Mouse (Mus musculus) large intestine, adult 2 months (tissue): Measurements from ENCODE around the gene Tmem236. TPM values are rescaled to one million over a fixed set of nuclear protein-coding genes. Genes with fewer than 3 reads are reported as not detected.

Experiments
- DNase-seq: peaks from one replicate; pipeline ENCODE4 v3.0.0-alpha.2; 2012; ENCODE audit warnings: low read depth, low spot score
- WGBS: fragments of 180-500 bp; shearing (Covaris S2); methylation state at CpG from one replicate; pipeline ENCODE4 v1.1.7; 2018; 5-methylcytosine and 5-hydroxymethylcytosine counted together
- polyA plus RNA-seq: library from polyadenylated mRNA; depleted of rRNA; stranded (reverse); fragments of >200 nt; gene quantifications from 2 replicates; pipeline ENCODE4 v1.2.3, GENCODE M21; 2012; rRNA removed

The Tmem236 gene
- polyA plus RNA-seq, 1 experiment, result 33.7 TPM

GRCm38 (mm10) chr2:14239151-14239550, 64.8 kb downstream of the Tmem236 start:
- WGBS, result 86% methylated on average over 5 of the region's 5 CpGs
- no peak for DNase-seq

DNA sequence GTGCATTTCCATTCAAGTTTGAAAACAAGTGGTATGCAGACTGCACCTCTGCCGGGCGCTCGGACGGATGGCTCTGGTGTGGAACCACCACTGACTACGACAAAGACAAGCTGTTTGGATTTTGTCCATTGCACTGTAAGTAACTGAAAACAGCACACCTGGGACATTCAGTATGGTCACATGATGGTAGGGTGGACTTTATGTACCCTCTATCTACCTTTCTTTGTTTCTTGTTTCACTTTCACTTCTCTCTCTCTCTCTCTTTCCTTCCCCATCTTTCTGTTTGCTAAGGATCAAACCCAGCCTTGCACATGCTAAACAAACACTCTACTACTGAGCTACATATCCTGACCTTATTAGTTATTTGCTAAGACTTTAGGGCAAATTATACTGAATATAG, 69.8 kb downstream of the Tmem236 start:
- 61% methylated on average over 5 of the region's 5 CpGs for WGBS
- no peak for DNase-seq

GRCm38 (mm10) chr2:14244668-14245067, 70.3 kb downstream of the Tmem236 start:
- WGBS, result 77% methylated on average over 2 of the region's 2 CpGs
- no peak for DNase-seq

DNA sequence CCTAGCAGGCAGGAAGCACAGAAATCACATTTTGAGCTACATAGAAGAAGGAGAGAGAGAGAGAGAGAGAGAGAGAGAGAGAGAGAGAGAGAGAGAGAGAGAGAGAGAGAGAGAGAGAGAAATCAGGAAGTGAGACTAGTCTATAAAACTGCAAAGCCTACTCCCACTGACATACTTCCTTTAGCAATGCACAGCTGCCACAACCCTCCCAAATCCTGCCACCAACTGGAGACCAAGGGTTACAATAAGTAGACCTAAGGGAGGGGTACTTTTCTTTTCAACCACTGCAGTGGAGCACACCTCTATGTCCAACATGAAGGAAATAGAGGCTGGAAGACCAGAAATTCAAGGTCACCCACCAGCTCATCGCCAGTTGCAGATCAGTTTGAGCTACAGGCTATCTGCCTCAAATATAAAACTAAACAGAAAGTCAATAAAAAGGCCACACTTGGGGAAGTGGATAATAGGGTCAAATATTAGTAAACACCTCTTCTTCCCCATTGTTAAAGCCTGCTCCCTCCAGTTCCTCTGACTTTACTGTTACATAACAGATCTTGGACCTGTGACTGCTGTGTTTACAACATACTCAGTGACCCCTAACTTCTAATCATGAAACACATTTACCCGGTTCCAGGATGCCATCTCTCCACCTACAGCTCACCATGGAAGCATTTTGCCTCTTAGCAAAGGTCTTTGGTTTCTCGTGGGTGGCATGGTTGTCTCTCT, 75.7 kb downstream of the Tmem236 start:
- WGBS, result 58% methylated on average over 3 of the region's 3 CpGs
- DNase-seq, result peak; percentile 25

- WGBS, result 78% methylated on average over 3 of the region's 3 CpGs
- no peak for DNase-seq
These were observed 77.6 kb downstream of the Tmem236 start for GRCm38 (mm10) chr2:14251938-14252337.

GRCm38 (mm10) chr2:14258345-14258850, 84.1 kb downstream of the Tmem236 start:
- no peak for DNase-seq

- no peak for DNase-seq
- 94% methylated on average over 1 of the region's 1 CpGs for WGBS
These were observed 87.8 kb downstream of the Tmem236 start for GRCm38 (mm10) chr2:14262090-14262489.

DNA sequence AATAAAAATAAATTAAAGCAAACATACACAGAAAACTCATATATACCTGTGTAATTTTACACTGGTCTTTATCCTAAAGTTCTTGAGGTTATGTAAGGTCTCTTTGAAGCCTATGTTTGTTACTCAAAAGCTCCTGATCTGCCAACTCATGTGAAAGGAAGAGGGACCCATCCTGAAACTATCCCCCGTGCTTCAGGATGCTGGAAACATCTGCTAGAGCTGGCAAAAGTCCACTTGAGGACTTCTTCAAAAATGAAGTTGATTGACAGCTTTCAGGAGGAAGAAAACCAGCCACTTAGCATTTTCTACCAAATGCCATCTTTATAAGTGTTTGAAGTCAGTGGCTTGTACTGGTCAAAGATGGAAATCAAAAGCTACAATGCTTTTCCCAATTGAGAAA, 94.8 kb downstream of the Tmem236 start:
- no peak for DNase-seq
- WGBS, result 52% methylated on average over 1 of the region's 1 CpGs

Other genes with a start within 250 kb of the Tmem236 start
- gene Hacd1, start 118.4 kb upstream of the Tmem236 start, polyA plus RNA-seq, result 53.9 and 55.2 TPM in 2 replicates
- 10.3 and 13.7 TPM in 2 replicates for gene Stam, start 100.4 kb upstream of the Tmem236 start, polyA plus RNA-seq
- 1.5 and 2.1 TPM in 2 replicates for gene Mrc1, start 54.9 kb downstream of the Tmem236 start, polyA plus RNA-seq
- 0.02 TPM in 1 of 2 replicates, not detected in the other for gene Slc39a12, start 213.8 kb downstream of the Tmem236 start, polyA plus RNA-seq